Mouse (Mus musculus) forebrain, postnatal 0 days (tissue): ENCODE data around the gene Ehmt1. TPM values are rescaled to one million over a fixed set of nuclear protein-coding genes. Genes with fewer than 3 reads are reported as not detected.

Source experiments
- ATAC-seq: fragments of 200-750 bp; cut with Nextera tagmentation; 2 replicates; pipeline ENCODE4 v1.8.0; 2017; ENCODE audit warnings: mild to moderate bottlenecking, moderate library complexity
- DNase-seq: peaks from one replicate; pipeline ENCODE4 v3.0.0-alpha.2; 2015
- H3K27ac ChIP-seq: fragments of 300-500 bp; sonication (generic); 2 replicates; pipeline ENCODE4 v1.5.1; 2014; ENCODE audit warnings: low read depth, mild to moderate bottlenecking, antibody characterized with exemption, low read length, moderate library complexity, mixed read lengths
- H3K27me3 ChIP-seq: fragments of 300-500 bp; sonication (generic); 2 replicates; pipeline ENCODE4 v1.6.1; 2014; ENCODE audit warnings: mild to moderate bottlenecking, low read length, mixed read lengths; ENCODE audit not compliant: insufficient read depth
- H3K36me3 ChIP-seq: fragments of 300-500 bp; sonication (generic); 2 replicates; pipeline ENCODE4 v1.6.1; 2014; ENCODE audit warnings: mild to moderate bottlenecking, moderate library complexity; ENCODE audit not compliant: insufficient read depth
- H3K4me1 ChIP-seq: fragments of 300-500 bp; sonication (generic); 2 replicates; pipeline ENCODE4 v1.6.1; 2014; ENCODE audit warnings: antibody characterized with exemption; ENCODE audit not compliant: insufficient read depth
- H3K4me2 ChIP-seq: fragments of 300-500 bp; sonication (generic); 2 replicates; pipeline ENCODE4 v1.6.1; 2014; ENCODE audit warnings: low read depth, mild to moderate bottlenecking, moderate library complexity
- H3K4me3 ChIP-seq: fragments of 300-500 bp; sonication (generic); 2 replicates; pipeline ENCODE4 v1.5.1; 2014; ENCODE audit warnings: low read depth, low read length, mixed read lengths
- H3K9ac ChIP-seq: fragments of 300-500 bp; sonication (generic); 2 replicates; pipeline ENCODE4 v1.6.1; 2014; ENCODE audit warnings: mild to moderate bottlenecking
- H3K9me3 ChIP-seq: fragments of 300-500 bp; sonication (generic); 2 replicates; pipeline ENCODE4 v1.6.1; 2016; ENCODE audit warnings: low read length
- CTCF ChIP-seq: sonication (generic); IDR thresholded peaks from 2 replicates; pipeline ENCODE4 v1.5.1; 2016; ENCODE audit warnings: antibody characterized with exemption, control low read depth, low read depth
- WGBS: fragments of 180-500 bp; shearing (Covaris S2); extraction: QIAGEN DNeasy Blood & Tissue Kit; methylation state at CpG from one replicate; pipeline ENCODE4 v1.1.7; 2014; 5-methylcytosine and 5-hydroxymethylcytosine counted together
- polyA plus RNA-seq: library from polyadenylated mRNA; unstranded; fragments of >200 nt; fragmentation: Nextera tagmentation; extraction: Ambion mirVana; gene quantifications from 2 replicates; pipeline ENCODE4 v1.2.1, GENCODE M21; 2015
- total RNA-seq: library from RNA; depleted of rRNA; stranded (reverse); fragments of >200 nt; gene quantifications from 2 replicates; pipeline ENCODE4 v1.2.3, GENCODE M21; 2014

Ehmt1 gene
- total and polyA plus RNA-seq, 2 experiments from 2014 or later = 72.1 to 89.4 TPM

- Histone ChIP-seq H3K4me3 (no peak overlapping the region), H3K27ac (no peak overlapping the region), H3K27me3 (no peaks in the 10 kb centered on the region), H3K9ac (no peak overlapping the region), H3K9me3 (no peaks in the 10 kb centered on the region), H3K4me2 (no peak overlapping the region), H3K4me1 (peaks cover 4% of the 10 kb centered on the region), H3K36me3 (0 out of 2 replicates have a peak, but pooled peaks cover 4% of the 10 kb centered on the region)
- DNase-seq = no peak
- TF ChIP-seq CTCF = no peak
- ATAC-seq = no peak
Measured at GRCm38 (mm10) chr2:24912589-24912988, 6.8 kb downstream of the Ehmt1 start.

GRCm38 (mm10) chr2:24912189-24912588 is 7.2 kb downstream of the Ehmt1 start:
- Histone ChIP-seq H3K27me3 (no peaks in the 10 kb centered on the region), H3K27ac (no peak overlapping the region), H3K4me3 (no peak overlapping the region), H3K4me1 (0 out of 2 replicates have a peak, but pooled peaks cover under 1% of the 10 kb centered on the region), H3K4me2 (no peak overlapping the region), H3K36me3 (0 out of 2 replicates have a peak, but pooled peaks cover 4% of the 10 kb centered on the region), H3K9me3 (no peaks in the 10 kb centered on the region), H3K9ac (no peak overlapping the region)
- ATAC-seq (no peak), DNase-seq (no peak)
- WGBS = 90% methylated on average over 4 of the region's 4 CpGs
- TF ChIP-seq CTCF = no peak

- H3K36me3 ChIP-seq = 0 out of 2 replicates have a peak, but pooled peaks cover 4% of the 10 kb centered on the region
- H3K9ac ChIP-seq = no peak overlapping the region
- DNase-seq = no peak
- no peak overlapping the region for H3K27ac ChIP-seq
- H3K4me3 ChIP-seq = no peak overlapping the region
- no peaks in the 10 kb centered on the region for H3K9me3 ChIP-seq
- no peak for TF ChIP-seq CTCF
- no peak for ATAC-seq
- H3K27me3 ChIP-seq = no peaks in the 10 kb centered on the region
- no peak overlapping the region for H3K4me2 ChIP-seq
- 97% methylated on average over 4 of the region's 4 CpGs for WGBS
- H3K4me1 ChIP-seq = peaks cover 7% of the 10 kb centered on the region; the same call in 1 of the 2 replicates
Measured at GRCm38 (mm10) chr2:24910481-24910880, 8.9 kb downstream of the Ehmt1 start.

- H3K36me3 ChIP-seq = no peaks in the 10 kb centered on the region
- peak overlapping the region; percentile 62 for H3K27ac ChIP-seq
- no peak for DNase-seq
- peak overlapping the region; percentile 17; the same call in 1 of the 2 replicates for H3K4me2 ChIP-seq
- peak; percentile 17 for ATAC-seq
- H3K9ac ChIP-seq = no peak overlapping the region
- H3K9me3 ChIP-seq = no peaks in the 10 kb centered on the region
- no peak for TF ChIP-seq CTCF
- WGBS = 9% methylated on average over 2 of the region's 2 CpGs
- H3K27me3 ChIP-seq = no peaks in the 10 kb centered on the region
- H3K4me1 ChIP-seq = peaks cover 7% of the 10 kb centered on the region; the same call in 1 of the 2 replicates
- no peak overlapping the region for H3K4me3 ChIP-seq
Measured at GRCm38 (mm10) chr2:24905653-24906155, 13.7 kb downstream of the Ehmt1 start.

GRCm38 (mm10) chr2:24904823-24905652 is 14.4 kb downstream of the Ehmt1 start:
- H3K4me3 ChIP-seq = no peak overlapping the region
- H3K4me1 ChIP-seq = peaks cover 7% of the 10 kb centered on the region; the same call in 1 of the 2 replicates
- DNase-seq (peak; percentile 61), ATAC-seq (peak; percentile 82)
- TF ChIP-seq CTCF = no peak
- no peak overlapping the region for H3K9ac ChIP-seq
- H3K4me2 ChIP-seq = no peak overlapping the region; the same call in 1 of the 2 replicates
- H3K27ac ChIP-seq = peak overlapping the region; percentile 62
- no peaks in the 10 kb centered on the region for H3K9me3 ChIP-seq
- 38% methylated on average over 11 of the region's 11 CpGs for WGBS
- H3K36me3 ChIP-seq = no peaks in the 10 kb centered on the region
- H3K27me3 ChIP-seq = no peaks in the 10 kb centered on the region

GRCm38 (mm10) chr2:24902999-24903398 is 16.4 kb downstream of the Ehmt1 start:
- WGBS = 86% methylated on average over 6 of the region's 6 CpGs
- H3K27ac ChIP-seq = no peak overlapping the region
- no peak overlapping the region for H3K9ac ChIP-seq
- DNase-seq (no peak), ATAC-seq (no peak)
- no peak overlapping the region for H3K4me3 ChIP-seq
- no peaks in the 10 kb centered on the region for H3K9me3 ChIP-seq
- TF ChIP-seq CTCF = peak; percentile 47
- H3K36me3 ChIP-seq = 0 out of 2 replicates have a peak, but pooled peaks cover 3% of the 10 kb centered on the region
- no peak overlapping the region for H3K4me2 ChIP-seq
- no peaks in the 10 kb centered on the region for H3K27me3 ChIP-seq
- H3K4me1 ChIP-seq = peaks cover 7% of the 10 kb centered on the region; the same call in 1 of the 2 replicates

- DNase-seq (peak; percentile 25), ATAC-seq (no peak)
- TF ChIP-seq CTCF = no peak
- no peak overlapping the region for H3K27ac ChIP-seq
- no peak overlapping the region for H3K4me3 ChIP-seq
- no peaks in the 10 kb centered on the region for H3K9me3 ChIP-seq
- no peak overlapping the region for H3K4me2 ChIP-seq
- 22% methylated on average over 5 of the region's 5 CpGs for WGBS
- H3K9ac ChIP-seq = no peak overlapping the region
- H3K27me3 ChIP-seq = no peaks in the 10 kb centered on the region
- H3K36me3 ChIP-seq = 0 out of 2 replicates have a peak, but pooled peaks cover 3% of the 10 kb centered on the region
- peaks cover 5% of the 10 kb centered on the region; the same call in 1 of the 2 replicates for H3K4me1 ChIP-seq
Measured at GRCm38 (mm10) chr2:24901055-24901454, 18.4 kb downstream of the Ehmt1 start.
